Mouse (Mus musculus) spleen, adult 2 months (tissue): Measurements from ENCODE around the gene Hspd1.

Experiments used
- CTCF ChIP-seq: fragments of 200-500 bp; IDR thresholded peaks from 2 replicates; pipeline ENCODE4 v1.5.1; 2011; ENCODE audit warnings: mild to moderate bottlenecking, inconsistent platforms; ENCODE audit not compliant: insufficient read depth, insufficient read length, insufficient replicate concordance; ENCODE audit errors: extremely low read depth
- POLR2A ChIP-seq: fragments of 200-500 bp; IDR thresholded peaks from 2 replicates; pipeline ENCODE4 v1.6.1; 2011; ENCODE audit warnings: low read depth, low read length, inconsistent platforms

DNA sequence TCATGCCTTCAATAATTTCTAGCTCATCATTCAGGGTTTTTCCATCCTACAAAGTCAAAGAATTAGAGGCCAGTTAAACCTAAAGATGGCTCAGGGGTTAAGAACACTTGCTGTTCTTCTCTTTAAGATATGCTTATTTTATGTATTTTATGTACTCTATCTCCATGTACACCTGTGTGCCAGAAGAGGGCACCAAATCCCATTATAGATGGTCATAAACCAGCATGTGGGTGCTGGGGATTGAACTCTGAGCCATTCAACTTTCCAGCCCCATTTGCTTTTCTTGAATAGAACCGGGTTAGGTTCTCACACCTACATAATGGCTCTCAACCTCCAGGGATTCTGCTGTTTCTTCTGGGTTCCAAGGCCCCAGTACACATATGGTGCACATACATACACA lies 5.9 kb downstream of the Hspd1 start:
- TF ChIP-seq POLR2A = no peak
- no peak for TF ChIP-seq CTCF
